Mouse (Mus musculus): ENCODE measurements around the gene Brsk2.
"Not testable (repeated sequence)": the region's sequence is repeated elsewhere in the genome, so short reads cannot be mapped to it uniquely, and the experiment has no call there.

Brsk2 gene

DNA sequence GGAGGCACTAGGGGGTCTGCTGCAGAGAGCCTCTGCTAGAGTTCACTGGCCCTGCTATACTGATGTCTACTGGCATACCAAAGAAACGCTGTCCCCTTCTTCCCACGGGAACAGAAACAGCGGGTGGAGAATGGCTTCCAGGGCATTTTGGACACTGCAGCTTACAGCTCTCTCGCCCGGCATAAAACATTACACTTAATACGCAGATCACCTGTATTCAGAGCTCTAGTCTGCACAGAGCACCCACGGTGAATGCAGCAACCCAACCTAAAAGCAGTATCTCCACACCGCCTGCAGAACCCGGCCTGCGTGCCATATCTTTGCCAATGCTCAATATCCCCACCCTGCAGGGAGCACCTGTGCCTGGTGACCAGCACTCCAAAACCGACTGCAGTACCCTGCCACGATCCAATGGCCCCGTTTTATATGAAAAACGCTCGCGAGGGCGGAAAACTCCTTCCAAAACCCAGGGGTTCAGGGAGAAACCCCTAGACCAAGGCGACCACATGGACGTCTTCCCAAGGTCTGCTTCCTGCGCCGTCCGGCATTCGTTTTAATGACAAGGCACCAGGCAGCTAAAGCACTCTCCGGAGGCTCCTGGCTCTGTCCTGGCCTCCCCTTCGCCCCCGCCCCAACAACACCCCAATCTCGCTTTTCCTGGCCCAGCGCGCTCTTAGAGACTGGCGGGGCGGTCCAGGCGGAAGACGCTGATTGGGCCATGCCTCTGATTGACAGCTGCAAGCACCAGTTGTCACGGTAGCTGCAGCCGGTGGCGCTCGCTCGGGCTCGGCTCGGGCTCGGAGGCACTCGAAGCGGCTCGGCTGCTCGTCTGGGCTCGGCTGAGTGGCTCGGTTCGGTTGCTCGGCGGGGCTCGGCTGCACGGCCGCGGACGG lies at the start of gene Brsk2:
Gene Brsk2 (plus strand): TSS at position 846 of the 893 bp plus-strand sequence.
- peak; percentile 54 to 85 for DNase-seq (ENCODE audit: low spot score in 2 of 2)

DNA sequence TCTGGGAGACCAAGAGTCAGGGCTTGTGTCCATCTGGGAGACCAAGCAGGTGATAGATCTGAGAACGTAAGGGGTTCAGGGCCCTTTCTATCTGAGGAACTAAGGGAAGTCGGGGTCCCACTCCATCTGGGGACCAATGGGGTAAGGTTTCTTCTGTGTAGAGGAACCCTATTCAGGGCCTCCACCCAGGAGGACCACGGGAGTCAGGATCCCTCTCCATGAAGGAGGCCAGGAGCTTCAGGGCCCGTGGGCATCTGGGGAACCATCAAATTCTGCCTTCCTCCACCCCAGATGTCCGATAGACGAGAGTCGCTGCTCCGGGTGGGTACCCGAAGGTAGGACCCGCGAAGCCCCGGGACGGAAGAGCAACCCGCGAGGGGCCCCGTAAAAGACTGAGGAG lies 47.7 kb upstream of the Brsk2 start:
- DNase-seq (ENCODE audit: low spot score in 2 of 2), result peak in 1 of 2 experiments; percentile 68

DNA sequence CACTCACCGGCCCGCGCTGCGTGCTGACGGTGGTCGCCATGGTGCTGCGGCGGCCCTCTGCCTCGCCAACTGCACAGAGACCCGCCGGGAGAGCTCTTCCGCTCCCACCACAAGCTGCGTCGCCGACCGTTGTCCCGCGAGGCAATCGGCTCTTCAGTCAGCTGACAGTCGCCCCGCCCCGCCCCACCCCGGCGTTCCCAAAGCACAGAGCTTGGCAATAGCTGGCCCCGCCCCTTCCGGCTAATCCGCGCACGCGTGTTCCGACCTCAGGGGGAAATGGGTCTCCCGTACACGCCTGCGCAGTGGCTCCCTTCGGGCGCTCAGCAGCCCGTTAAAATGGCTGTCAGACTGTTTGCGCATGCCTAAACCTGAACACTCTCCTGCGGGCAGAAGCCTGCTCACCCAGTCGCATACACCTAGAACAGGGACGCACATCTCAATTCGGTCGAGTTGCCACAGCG lies 47.3 kb upstream of the Brsk2 start:
- peak; percentile 99 to 100 for DNase-seq (ENCODE audit: low spot score in 2 of 2)

DNA sequence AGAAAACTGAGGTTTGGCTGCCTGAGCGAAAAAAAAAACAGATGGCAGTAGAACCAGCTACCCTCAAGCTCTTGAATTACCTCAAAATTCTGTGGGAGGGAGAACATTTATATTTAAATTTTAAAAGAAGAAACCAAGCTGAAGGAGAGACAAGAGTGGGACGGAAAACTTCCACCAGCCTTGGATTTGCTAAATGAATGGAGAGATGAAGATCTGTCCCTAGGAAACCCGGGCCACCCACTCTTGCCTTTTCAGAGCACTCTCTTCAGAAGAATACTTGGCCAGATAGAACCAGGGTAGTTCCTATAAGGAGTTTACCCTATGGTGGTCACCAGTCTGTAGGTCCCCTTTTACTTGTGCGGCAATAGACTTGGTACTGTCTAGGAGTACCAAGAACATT lies 46.8 kb upstream of the Brsk2 start:
- no peak for DNase-seq (ENCODE audit: low spot score in 2 of 2)

DNA sequence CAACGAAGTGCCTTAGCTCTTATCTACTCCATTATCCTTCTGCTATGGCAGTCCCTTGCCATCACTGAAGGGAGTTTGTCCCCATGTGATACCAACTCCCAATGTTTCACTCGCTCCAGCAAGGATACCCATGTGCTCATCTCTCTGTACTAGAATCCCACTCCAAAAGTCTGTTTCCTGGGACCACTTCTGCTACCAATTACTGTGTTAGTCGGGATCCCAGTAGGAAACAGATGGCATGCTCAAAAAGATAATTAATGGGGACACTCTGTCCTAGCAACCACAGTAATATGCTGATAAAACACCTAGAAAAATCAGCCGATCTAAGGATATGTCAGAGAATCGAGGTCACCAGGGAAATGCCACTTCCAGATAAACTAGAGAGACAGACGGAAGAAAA lies 41.0 kb upstream of the Brsk2 start:
- no peak for DNase-seq (ENCODE audit: low spot score in 2 of 2)

DNA sequence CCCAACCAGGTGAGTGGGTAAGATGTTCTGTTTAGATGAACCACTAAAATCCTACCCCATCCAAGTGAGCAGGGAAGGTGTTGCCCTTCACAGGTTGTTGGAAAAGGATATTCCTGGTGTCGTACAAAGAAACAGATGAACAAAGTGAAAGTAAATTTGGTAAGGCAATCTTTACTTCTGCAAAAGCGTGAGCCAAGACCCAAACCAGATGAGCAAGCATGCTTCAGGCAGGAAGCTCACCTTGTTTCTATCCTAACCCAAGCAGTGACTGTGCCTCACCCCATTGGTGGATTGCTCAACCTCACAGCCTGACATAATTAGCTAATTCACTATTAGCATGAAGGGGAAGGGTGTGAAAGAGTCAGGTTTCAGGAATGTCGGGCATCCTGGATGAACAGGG lies 38.2 kb upstream of the Brsk2 start:
- DNase-seq (ENCODE audit: low spot score in 2 of 2), result no peak

DNA sequence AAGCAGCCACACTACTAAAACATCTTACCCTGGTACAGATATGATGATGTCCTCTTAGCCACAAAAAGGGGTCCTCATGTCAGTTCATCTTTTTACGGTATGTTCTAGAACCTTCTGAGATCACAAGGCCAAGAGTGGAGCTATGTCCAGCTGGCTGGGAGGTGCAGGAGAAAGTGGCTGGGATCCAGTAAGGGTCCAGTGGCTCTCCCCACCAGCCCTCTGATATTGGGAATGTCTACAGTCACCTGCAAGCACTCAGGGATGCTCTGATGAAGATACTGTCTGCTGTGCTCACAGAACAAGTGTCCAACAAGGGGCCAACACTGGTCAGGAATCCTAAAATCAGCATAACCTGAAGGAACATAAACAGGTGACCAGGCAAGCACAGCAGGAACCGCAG lies 31.1 kb upstream of the Brsk2 start, which contains the start of gene Tollip:
Gene Tollip (minus strand): TSS at position 101 of the 400 bp plus-strand sequence.
- DNase-seq (ENCODE audit: low spot score in 2 of 2), result no peak

DNA sequence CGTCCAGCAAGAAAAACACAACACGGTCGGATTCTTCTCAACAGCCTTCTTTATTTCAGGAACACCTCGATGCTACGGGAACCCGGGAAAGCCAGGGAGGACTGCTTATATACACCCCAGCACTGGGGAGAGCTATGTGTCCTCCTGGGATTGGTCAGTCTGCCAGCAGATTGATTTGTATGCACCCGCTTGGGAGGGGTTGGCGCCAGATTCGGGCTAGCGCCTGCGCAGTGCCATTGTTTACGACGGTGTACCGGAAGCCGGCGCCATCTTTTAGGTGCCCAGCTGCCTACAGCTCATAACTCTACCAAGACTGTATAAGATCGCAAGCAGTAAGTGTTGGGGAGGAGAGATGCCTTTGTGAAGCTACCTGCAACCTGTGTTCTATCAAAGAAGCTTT lies 25.4 kb upstream of the Brsk2 start:
- DNase-seq (ENCODE audit: low spot score in 2 of 2), result not testable (repeated sequence)

DNA sequence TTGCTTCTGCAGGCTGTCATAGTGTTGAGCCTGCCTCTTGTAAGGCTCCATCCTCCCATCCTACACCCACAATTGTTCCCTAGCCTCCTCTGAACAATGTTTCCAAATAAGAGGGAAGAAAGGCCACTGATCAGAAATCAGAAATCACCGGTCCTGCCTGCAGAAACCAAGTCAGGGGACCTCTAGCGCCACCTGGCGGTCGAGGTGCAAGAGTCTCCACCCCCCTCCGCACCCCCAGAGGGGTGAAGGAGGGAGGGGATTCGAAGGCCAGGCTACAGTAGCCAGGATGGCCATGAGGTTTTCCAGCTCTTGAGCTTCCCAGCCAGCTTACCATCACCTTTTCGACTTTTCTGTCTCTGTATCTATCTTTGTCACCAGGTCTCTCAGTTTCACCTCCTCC lies 24.6 kb upstream of the Brsk2 start:
- DNase-seq (ENCODE audit: low spot score in 2 of 2), result peak; percentile 71 to 84

DNA sequence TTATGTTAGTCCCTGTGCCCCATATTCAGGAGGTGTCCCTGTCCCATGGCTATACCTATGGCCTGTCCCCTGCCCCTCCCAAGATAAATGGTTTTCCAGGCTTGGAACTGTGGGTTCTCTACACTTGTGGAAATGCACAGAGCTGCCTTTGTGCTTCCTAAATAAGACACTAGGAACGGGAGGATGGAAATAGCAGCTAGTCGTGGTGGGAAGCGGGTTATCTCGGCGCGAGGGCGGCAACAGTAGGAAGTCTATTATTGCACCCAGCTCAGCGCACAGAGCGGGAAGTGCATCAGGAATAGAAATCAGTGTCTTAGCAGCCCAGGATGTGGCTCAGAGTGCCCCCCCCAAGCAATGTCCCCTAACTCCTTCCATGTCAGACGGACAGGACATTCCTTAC lies 20.9 kb upstream of the Brsk2 start:
- no peak for DNase-seq (ENCODE audit: low spot score in 2 of 2)

DNA sequence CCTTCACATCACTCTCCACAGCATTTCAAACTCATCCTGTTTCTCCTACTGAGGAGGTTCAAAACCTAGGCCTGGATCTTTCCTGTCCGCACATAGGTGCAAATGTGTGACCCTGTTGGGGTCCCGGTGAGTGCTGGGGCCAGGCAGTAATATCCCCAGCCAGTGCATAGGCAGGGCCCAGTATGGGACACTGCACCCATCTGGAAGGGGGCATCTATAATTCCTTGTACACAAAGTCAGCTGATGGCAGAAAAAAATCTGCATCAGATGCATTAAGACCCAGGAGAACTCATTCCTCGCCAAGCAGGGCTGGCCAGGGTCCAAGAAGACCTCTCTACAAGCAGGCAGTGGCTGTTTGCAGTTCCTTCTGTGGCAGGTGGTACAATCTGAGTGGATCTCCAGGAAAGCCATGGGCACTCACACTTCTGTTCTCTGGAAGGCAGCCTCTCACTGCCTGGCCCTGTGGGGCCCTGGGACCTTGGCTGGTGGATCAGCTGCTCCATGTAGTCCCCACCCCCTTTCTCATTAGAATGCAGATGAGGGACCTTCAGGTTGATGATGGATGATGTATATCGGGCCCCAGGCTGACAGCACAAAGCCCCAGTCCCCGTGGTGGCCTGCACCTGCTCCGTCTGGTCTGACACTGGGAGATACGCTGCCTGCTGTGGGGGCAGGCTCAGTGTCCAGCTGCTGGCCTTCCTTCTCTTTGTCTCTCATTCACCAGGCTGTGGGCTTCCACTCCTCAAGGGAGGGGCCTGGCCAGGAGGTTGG lies 15.2 kb upstream of the Brsk2 start:
- no peak for DNase-seq (ENCODE audit: low spot score in 2 of 2)

DNA sequence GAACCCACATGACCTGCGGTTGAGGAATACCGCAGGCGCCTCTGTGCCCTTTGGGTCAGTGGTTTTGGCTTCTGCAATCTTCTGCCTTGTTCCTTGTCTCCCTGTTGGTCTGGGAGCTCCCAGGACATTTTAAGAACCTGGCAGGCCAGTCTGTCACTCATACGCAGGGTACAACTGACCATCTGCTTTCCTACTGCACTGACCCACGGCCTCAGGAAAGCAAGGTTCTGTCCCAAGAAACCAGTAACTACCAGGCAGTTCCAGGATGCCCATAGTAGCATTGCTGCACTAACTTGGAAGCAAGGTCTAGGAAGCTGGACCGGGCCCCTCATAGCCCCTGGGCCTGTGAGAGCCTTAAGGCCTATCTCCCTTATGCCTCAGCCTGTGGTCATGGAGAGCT lies 14.6 kb upstream of the Brsk2 start:
- no peak for DNase-seq (ENCODE audit: low spot score in 2 of 2)

DNA sequence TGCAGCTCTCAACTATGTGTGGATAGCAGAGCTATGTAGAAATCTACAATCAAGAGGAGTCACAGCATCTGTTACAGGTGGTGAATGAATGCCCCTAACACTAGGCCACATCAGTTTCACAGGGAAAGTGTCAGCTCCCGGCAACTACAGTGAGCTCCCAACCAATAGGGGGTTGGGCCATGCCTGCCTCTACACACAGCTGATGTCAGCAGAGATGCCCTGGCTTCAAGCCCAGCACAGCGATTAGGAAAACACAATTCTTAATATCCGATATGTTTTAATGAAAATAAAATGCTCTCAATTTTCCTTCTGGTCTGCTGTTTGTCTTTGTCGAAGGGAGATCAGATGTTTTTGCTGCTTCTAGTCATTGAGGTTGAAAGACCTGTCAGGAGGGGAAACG lies 6.1 kb upstream of the Brsk2 start:
- DNase-seq (ENCODE audit: low spot score in 2 of 2), result no peak

DNA sequence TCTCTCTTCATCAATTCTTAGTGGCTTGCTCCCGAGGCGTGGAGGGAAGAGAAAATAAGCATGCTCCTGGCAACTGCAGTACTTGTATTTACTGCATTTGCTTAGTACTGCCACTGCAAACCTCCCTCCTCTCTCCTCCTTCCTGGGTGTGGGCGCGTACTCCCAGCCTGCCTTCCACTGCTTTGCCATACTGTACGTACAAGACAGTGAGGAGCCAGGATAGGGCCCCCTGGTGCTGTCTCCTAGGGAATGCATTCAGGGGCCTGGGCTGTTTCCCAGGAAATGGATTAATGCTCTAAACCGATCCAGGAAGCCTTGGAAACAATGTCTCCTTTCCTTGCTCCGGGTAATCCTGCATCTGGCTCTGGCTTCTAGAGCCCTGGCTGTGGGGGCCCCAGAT lies 3.6 kb upstream of the Brsk2 start:
- no peak for DNase-seq (ENCODE audit: low spot score in 2 of 2)

DNA sequence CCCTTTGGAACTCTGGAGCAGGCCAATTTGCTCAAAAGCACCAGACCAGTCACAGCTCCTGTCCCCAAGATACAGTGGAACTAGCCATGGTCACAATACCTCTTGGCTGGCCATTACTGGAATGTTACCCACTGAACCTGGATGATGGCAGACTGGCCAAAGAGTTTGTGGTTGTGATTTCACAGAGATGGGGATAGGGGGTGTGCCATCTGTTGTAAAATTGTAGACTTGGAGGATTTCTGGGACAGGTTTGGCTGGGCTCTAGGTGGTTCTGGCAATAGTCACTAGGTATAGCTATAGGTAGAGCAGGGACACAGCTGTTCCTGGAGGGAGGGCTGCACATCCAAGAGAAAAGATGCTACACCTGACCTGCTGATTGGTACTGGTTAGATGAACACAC lies 2.0 kb upstream of the Brsk2 start:
- DNase-seq (ENCODE audit: low spot score in 2 of 2), result no peak

DNA sequence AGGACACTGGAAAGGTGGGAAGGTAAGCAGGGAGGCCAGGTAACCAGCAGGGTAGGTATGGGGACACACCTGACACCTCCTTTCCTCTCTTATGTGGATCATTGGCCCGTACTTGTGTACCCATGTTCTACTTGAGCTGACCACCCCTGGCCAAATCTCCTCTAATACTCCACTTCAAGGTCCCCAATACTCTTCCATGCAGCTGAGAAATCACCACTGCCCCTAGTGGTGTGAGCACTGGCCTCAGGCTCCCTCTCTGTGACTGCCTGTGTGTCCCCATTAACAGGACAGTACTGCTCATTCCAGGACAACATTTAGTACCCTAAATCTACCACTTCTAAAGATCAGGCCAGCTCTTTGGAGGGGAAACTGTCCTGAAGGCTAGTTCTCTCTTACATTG lies 1.5 kb upstream of the Brsk2 start:
- DNase-seq (ENCODE audit: low spot score in 2 of 2), result no peak

DNA sequence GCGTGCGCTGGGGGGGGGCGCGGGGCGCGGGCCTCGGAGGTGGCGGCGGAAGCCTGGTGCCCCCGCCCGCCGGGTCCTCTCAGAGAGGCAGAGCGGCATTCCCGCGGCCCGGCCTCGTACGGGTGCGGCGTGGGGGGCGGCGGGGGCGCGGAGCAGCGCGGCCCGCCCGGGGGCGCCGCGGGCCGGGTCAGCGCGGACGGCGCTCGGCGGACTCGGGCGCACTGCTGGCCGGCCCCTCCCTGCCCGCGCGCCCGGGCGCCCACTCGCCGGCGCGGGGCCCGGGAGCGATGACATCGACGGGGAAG lies 200 bp downstream of the Brsk2 start:
- DNase-seq (ENCODE audit: low spot score in 2 of 2), result no peak

DNA sequence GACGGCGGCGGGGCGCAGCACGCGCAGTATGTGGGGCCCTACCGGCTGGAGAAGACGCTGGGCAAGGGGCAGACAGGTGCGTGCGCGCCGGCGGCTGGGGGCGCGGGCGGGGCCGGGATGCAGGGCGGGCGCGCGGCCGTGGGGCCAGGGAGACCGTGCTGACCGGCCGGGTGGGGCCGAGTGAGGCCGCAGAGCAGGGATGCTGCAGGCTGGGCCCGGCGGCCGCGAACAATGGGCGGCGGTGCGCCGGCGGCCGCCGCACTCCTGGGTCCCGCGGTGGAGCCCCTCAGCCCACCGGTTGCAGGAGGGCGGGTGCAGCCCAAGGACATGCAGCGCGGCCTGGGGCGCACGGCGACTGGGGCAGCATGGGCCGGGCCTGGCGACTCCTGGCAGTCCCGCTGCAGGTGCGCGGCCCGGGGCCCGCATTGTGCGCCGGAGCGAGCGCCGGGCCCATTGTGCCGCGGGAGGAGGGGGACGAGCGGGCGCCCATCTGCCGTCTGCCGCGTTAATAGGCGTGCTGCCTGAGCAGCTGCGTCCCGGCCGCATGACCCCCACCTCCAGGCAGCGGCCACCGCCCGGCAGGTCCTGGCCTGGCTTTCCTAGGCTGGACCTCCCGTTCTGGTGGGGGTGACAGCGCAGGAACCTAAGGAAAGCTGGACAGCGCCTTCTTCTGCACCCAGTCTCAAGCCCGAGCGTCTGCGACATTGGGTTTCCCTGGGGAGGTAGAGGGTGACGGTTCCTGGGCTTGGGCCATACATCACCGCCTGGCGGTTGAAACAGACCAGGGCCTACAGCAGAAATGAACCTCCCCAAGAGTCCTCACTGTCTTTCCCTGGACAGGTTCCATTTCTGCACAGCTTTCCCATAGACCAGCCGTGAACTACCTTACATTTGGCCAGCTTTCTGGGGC lies 808 bp downstream of the Brsk2 start:
- DNase-seq (ENCODE audit: low spot score in 2 of 2), result peak in 1 of 2 experiments; percentile 10

DNA sequence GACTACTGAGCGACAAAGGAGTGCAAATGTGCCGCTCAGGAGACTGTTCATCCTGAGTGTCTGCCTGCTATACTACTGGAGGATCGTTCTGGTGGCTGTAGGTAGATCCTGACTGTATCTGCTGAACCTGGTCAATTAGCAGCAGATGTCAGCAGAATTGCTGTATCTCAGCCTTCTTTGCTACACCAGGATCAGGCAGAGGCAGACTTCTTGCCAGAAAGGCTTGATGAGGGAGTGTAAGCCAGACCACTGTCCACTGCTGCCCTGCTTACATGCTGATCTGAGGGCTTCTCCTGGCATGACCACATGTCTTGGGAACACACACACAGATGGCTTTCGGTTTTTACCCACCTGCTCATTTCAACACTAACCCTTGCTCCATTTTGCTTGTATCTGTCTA lies 2.3 kb downstream of the Brsk2 start:
- no peak for DNase-seq (ENCODE audit: low spot score in 2 of 2)

DNA sequence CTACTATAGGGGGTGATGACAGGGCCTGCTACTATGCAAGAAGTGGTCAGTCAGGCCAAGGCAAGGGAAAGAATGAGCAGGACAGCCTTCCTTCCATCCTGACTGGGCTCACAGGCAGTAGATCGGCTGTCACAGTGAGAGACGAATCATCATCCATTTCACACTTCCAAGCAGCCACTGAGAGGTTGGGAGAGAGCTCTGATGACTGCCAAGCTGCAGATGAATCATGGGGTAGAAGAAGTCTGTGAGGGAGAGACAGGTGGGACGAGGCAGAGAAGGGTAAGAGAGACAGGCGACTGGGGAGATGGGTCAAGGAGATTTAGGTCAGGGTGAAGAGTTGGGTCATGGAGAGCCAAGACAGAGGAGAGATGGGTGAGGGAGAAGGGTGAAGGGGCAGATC lies 3.4 kb downstream of the Brsk2 start:
- no peak for DNase-seq (ENCODE audit: low spot score in 2 of 2)

DNA sequence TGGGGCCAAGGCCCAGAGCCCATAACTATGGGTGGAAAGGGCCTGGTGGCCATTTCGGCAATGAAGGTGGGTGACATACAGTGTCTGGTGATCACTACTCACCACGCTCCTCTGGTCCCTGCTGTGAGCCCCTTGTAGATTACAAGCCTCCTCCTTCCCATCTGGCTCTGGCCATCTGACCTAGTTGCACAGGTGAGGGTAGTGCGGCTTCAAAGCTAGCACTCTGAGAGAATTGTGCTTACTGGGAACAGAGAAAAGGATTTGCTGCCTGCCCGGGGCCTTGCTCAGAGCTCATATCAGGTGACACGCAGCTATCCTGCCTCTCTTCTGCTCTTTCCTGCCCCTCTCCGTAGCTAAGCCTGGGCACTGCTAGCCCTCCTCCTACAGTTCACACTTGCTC lies 4.1 kb downstream of the Brsk2 start:
- DNase-seq (ENCODE audit: low spot score in 2 of 2), result no peak

DNA sequence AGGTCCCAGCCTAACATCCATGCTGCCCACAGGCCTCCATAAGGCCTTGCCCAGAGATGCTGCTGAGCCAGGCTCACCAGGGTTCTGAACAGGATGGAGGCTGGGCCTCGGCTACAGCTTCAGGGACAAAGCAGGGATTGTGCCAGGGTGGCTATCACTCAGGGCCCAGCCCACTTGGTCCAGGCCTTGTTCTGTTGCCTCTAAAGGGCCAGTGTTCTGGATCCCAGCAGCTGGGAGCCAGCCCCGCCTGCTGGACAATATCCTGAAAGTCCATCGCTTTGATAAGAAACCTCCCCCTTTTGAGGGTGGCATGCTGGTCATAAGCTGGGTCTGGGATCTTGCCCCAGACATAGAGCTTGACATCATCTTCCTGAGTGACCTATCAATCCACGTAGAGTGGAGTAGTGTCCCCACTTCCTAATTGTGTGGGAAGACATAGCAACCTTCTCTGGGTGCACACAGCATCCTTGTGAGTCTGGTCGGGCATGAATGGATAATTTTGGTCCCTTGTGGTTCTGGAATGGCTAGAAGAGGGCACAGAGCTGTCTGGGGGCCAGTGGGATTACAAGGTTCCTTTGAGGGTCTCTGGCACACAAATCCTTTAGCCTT lies 6.1 kb downstream of the Brsk2 start:
- no peak for DNase-seq (ENCODE audit: low spot score in 2 of 2)

Data from spleen, postnatal 10 days (tissue).